Mouse (Mus musculus): ENCODE measurements around the gene 1700011L22Rik. TPM values are rescaled to one million over a fixed set of nuclear protein-coding genes. Genes with fewer than 3 reads are reported as not detected.

Gene 1700011L22Rik
- polyA plus RNA-seq (2016; fragmentation: Nextera tagmentation; extraction: Ambion mirVana): not detected in 2 replicates

DNA sequence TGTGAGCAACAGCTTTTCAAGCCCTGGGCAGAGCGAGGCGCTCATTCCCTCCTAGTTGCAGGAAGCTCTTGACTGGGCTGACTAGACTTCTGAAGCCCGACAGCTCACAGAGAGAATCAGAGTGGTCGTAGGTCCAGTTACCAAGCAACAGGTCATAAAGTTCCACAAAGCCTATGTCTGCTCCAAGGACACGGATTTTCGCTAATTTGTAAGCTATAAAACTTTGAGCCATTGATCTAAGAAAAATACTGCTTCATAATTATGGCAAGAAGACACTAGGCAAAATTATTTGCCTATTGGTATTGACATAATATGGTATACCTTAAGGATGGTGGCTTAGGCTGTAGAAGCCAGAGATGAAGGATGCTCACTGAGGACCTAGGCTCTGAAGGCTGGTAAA, at the start of gene 1700011L22Rik:
TSS of gene 1700011L22Rik (minus strand) at position 101 of the 400 bp plus-strand sequence.
- no peaks in the 10 kb centered on the region for H3K36me3 ChIP-seq (replicated peaks)
- no peak within 1 kb of the TSS for H3K4me3 ChIP-seq
- H3K27ac ChIP-seq (replicated peaks): no peak within 1 kb of the TSS
- no peaks in the 10 kb centered on the region for H3K4me1 ChIP-seq
- DNase-seq (ENCODE audit: low spot score): no peak
- no peaks in the 10 kb centered on the region for H3K9me3 ChIP-seq
- H3K27me3 ChIP-seq (replicated peaks; ENCODE audit: low read depth, poor library complexity, severe bottlenecking): no peaks in the 10 kb centered on the region
- 91% methylated on average over 6 of the region's 6 CpGs for WGBS

DNA sequence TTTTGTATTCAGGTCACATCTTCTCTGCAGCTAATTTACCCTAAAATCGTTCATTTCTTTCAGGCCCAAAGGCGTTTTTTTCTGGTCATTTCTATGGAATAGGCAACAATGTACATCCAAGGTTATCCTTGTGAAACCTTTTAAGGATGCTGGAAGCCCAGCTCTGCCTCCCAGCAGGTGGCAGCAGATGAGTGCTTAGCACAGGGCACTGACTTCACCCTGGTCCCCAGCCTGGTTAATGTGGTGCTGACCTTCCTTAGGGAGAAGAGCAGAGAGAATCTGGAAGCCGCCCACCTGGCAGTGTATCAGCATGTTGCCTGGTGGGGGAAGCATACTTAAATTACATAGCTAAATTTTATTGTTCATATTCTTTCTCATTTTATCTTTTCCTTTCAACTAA, 49.4 kb upstream of the 1700011L22Rik start:
- no peak overlapping the region for H3K4me3 ChIP-seq
- 54% methylated on average over 3 of the region's 3 CpGs for WGBS
- no peaks in the 10 kb centered on the region for H3K27me3 ChIP-seq (replicated peaks; ENCODE audit: low read depth, poor library complexity, severe bottlenecking)
- H3K9me3 ChIP-seq: no peaks in the 10 kb centered on the region
- DNase-seq (ENCODE audit: low spot score): peak; percentile 66
- H3K27ac ChIP-seq (replicated peaks): no peak overlapping the region
- no peaks in the 10 kb centered on the region for H3K36me3 ChIP-seq (replicated peaks)
- peaks cover 23% of the 10 kb centered on the region for H3K4me1 ChIP-seq

DNA sequence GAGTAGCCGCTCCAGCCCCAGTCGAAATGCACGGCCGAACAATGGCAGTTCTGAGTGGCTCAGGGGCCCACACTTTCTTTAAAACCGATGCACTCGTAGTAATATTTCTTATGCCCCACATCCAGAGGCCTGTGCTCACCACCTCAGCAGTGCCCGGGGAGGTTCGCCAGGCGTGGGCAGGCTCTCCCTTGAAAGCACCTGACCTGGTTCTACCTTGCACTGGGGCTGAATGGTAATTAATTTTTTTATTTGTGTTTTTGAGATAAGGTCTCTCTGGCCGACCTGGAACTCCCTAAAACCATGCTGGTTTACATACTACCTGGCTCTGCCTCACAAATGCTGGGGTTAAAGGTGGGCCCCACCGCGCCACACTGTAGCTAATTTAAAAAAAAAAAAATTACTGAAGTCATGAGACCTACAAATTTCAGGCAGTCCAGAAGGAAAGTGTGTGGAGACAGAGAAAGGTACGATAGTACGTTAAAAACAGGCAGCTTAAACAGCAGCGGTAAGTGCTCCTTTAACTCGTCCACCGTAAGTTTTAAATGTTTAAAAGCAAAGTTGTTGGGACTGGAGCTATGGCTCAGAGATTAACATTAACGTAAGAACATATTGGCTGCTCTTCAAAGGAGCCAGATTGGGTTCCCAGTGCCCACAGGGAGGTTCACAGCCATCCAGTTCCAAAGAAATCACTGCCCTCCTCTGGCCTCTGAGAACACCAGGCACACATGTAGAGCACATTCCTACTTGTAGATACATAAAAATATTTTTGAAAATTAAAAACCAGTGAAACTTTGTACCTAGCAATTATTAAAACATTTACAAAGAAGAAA, 47.1 kb upstream of the 1700011L22Rik start:
- WGBS: 16% methylated on average over 18 of the region's 18 CpGs
- Histone ChIP-seq H3K9me3 (no peaks in the 10 kb centered on the region), H3K27me3 (replicated peaks; ENCODE audit: low read depth, poor library complexity, severe bottlenecking) (no peaks in the 10 kb centered on the region), H3K4me3 (peak overlapping the region; percentile 74), H3K36me3 (replicated peaks) (no peaks in the 10 kb centered on the region), H3K4me1 (peaks cover 23% of the 10 kb centered on the region), H3K27ac (replicated peaks) (peak overlapping the region; percentile 98)
- no peak for DNase-seq (ENCODE audit: low spot score)

DNA sequence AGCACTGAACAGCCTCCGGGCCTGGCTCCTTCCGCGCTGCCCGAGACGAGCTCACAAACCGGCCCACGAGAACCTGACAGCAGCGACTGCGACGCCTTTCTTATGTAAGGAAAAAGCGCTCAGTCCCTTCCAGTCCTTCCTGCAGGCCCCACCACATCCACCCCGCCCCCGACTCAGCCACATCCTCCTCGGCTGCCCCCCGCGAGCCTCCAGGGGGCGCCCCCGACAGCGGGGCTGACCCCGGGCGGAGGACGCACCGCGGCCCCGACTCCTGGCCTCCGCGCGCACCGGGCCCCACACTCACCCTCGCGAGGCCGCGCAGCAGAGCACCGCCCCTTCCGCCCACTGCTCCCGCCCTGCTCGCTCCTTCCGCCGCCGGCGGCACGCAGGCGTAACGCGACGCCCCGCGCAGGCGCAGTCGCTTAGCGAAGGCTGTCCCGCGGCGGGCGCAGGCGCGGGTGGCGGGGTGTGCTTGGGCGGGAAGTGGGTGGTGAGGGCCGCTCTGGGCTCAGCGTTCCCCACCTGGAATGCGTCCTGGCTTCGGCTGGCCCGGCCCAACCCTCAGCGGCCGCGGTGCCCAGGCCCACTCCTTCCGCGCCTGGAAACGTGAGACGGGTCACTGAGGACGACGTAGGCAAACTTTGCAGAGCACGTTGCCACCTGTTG, 46.4 kb upstream of the 1700011L22Rik start, which contains the start of gene Mmaa:
TSS of gene Mmaa (minus strand) at position 328 of the 666 bp plus-strand sequence.
- under 1% methylated on average over 74 of the region's 74 CpGs for WGBS

DNA sequence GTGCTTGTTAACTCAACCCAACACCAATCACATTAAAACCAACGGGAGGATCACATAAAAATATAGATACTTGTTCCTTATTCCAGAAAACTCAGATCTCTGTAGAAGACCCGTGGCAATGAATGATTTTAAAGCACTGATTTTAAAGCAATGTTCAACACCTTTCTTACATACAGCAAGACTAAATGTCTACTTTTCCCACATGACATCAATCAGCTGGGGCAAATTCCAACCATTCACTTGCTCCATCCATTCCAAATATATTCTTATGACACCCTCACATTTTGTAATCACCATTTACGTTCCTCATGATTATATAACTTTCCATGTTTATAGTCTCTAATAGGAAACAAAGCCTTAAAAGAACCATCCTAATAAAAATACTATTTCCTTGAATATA, 45.5 kb upstream of the 1700011L22Rik start:
- H3K4me1 ChIP-seq: peaks cover 23% of the 10 kb centered on the region
- no peaks in the 10 kb centered on the region for H3K36me3 ChIP-seq (replicated peaks)
- peak overlapping the region; percentile 74 for H3K4me3 ChIP-seq
- H3K9me3 ChIP-seq: no peaks in the 10 kb centered on the region
- peak overlapping the region; percentile 98 for H3K27ac ChIP-seq (replicated peaks)
- DNase-seq (ENCODE audit: low spot score): no peak
- WGBS: 77% methylated on average over 3 of the region's 3 CpGs
- no peaks in the 10 kb centered on the region for H3K27me3 ChIP-seq (replicated peaks; ENCODE audit: low read depth, poor library complexity, severe bottlenecking)

More for the DNA sequence above, 46.4 kb upstream of the 1700011L22Rik start, which contains the start of gene Mmaa:
- peak; percentile 99 for DNase-seq (ENCODE audit: low spot score)
- no peaks in the 10 kb centered on the region for H3K27me3 ChIP-seq (replicated peaks; ENCODE audit: low read depth, poor library complexity, severe bottlenecking)
- peak within 1 kb of the TSS; percentile 98 for H3K27ac ChIP-seq (replicated peaks)
- H3K36me3 ChIP-seq (replicated peaks): no peaks in the 10 kb centered on the region
- peak within 1 kb of the TSS; percentile 74 for H3K4me3 ChIP-seq
- peaks cover 23% of the 10 kb centered on the region for H3K4me1 ChIP-seq
- no peaks in the 10 kb centered on the region for H3K9me3 ChIP-seq

DNA sequence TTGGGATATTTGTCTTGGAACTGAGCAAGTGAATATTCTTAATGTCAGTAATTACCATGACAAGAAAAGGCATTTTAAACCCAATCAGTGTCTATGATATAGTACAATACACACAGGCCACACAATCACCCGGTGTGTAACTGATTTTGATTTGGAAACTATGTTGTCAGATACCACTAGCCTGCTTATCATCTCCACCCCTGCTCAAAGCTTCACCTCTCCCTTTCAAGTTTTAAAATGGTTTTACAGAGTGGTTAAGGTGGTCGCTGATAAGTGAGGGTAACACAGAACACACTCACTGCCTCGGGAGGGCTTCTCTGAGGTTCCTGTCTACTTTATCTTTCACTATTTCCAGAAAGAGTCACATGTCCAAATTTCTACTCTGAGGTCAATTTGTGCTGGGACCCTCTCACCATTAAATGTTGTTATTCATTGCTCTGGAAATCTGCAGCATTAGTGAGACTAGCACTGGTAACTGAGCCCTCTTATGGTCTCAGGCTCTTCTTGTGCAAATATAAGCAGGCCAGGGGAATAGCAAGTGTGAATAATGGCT, 44.4 kb upstream of the 1700011L22Rik start:
- peaks cover 23% of the 10 kb centered on the region for H3K4me1 ChIP-seq
- no peak for DNase-seq (ENCODE audit: low spot score)
- no peaks in the 10 kb centered on the region for H3K9me3 ChIP-seq
- H3K4me3 ChIP-seq: no peak overlapping the region
- H3K36me3 ChIP-seq (replicated peaks): no peaks in the 10 kb centered on the region
- H3K27ac ChIP-seq (replicated peaks): no peak overlapping the region
- H3K27me3 ChIP-seq (replicated peaks; ENCODE audit: low read depth, poor library complexity, severe bottlenecking): no peaks in the 10 kb centered on the region
- WGBS: 88% methylated on average over 3 of the region's 3 CpGs

DNA sequence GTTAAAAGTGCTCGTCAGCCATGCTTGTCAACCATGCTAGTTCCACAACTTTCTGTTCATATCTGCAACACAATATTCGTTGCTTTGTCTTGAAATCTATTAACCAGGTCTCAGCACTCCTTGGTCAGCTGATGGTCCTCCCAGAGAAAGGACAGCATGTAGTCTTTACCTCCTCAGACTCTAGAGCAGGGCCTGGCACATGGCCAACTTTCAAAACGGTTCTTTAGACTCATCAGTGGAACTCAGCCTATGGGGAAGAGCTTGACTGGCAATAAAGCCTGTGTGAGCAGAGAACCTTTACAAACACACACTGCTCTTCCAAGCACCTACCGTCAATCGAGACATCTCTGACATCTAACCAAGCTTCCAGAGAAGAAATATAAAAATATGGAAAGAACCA, 41.2 kb upstream of the 1700011L22Rik start:
- Histone ChIP-seq H3K9me3 (no peaks in the 10 kb centered on the region), H3K4me3 (no peak overlapping the region), H3K27me3 (replicated peaks; ENCODE audit: low read depth, poor library complexity, severe bottlenecking) (no peaks in the 10 kb centered on the region), H3K36me3 (replicated peaks) (no peaks in the 10 kb centered on the region), H3K4me1 (peaks cover 10% of the 10 kb centered on the region), H3K27ac (replicated peaks) (no peak overlapping the region)
- no peak for DNase-seq (ENCODE audit: low spot score)
- WGBS: 87% methylated on average over 5 of the region's 5 CpGs

DNA sequence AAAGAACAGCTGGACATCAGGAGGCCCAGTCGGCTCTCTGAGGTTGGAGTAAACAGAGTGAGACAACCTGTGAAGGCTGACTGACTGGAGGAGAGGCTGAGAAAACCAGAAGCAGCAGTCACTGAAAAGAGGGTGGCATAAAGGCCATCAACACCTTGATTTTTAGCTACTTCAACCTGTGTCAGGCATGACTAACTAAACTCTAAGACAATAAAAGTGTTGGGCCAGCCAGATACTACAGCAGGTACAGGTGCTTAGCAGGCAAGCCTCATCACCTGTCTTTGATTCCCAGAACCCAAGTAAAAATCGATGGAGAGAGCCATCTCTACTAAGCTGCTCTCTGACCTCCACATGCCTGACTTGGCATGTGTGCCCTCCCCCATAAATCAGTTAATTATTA, 40.3 kb upstream of the 1700011L22Rik start:
- Histone ChIP-seq H3K27ac (replicated peaks) (no peak overlapping the region), H3K27me3 (replicated peaks; ENCODE audit: low read depth, poor library complexity, severe bottlenecking) (no peaks in the 10 kb centered on the region), H3K4me1 (peaks cover 7% of the 10 kb centered on the region), H3K36me3 (replicated peaks) (no peaks in the 10 kb centered on the region), H3K9me3 (no peaks in the 10 kb centered on the region), H3K4me3 (no peak overlapping the region)
- 70% methylated on average over 2 of the region's 2 CpGs for WGBS
- DNase-seq (ENCODE audit: low spot score): no peak

DNA sequence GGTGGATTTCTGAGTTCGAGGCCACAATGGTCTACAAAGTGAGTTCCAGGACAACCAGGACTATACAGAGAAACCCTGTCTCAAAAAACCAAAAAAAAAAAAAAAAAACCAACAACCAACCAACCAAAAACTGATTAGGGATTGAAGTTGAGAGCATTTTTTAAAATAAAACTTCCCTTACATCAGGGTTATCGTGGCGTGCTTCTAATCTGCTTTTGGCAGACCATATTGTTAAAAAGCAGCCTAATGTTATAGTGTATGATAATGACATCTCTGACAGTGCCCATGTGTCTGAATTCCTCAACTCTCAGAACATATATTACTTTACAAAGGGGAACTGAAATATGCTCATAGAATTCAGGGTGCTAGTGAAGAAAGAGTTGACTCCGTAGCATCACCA, 39.9 kb upstream of the 1700011L22Rik start:
- no peaks in the 10 kb centered on the region for H3K9me3 ChIP-seq
- no peak for DNase-seq (ENCODE audit: low spot score)
- no peak overlapping the region for H3K4me3 ChIP-seq
- H3K4me1 ChIP-seq: peaks cover 3% of the 10 kb centered on the region
- 96% methylated on average over 4 of the region's 4 CpGs for WGBS
- no peak overlapping the region for H3K27ac ChIP-seq (replicated peaks)
- no peaks in the 10 kb centered on the region for H3K36me3 ChIP-seq (replicated peaks)
- H3K27me3 ChIP-seq (replicated peaks; ENCODE audit: low read depth, poor library complexity, severe bottlenecking): no peaks in the 10 kb centered on the region

DNA sequence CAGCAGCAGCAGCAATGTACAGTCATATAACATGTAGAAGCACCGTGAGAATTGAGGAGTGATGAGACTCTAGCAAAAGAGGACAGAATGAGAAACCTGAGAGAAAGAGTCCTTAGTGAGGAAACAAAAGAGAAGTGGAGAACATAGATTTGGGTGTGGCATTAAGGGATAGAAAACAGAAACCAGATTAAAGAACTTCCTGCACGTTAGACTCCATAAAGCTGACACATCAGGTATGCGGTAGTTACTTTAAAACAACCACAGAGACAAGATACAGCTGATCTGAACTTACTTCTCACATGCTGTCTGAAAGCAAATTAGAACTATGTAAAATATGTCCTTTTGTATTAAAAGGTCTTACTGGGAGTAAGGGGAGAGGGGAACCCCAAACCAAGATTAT, 38.1 kb upstream of the 1700011L22Rik start:
- Histone ChIP-seq H3K4me3 (no peak overlapping the region), H3K27me3 (replicated peaks; ENCODE audit: low read depth, poor library complexity, severe bottlenecking) (no peaks in the 10 kb centered on the region), H3K36me3 (replicated peaks) (0 out of 2 replicates have a peak, but pooled peaks cover 7% of the 10 kb centered on the region), H3K9me3 (no peaks in the 10 kb centered on the region), H3K27ac (replicated peaks) (no peak overlapping the region), H3K4me1 (no peaks in the 10 kb centered on the region)
- DNase-seq (ENCODE audit: low spot score): no peak
- 91% methylated on average over 3 of the region's 3 CpGs for WGBS

DNA sequence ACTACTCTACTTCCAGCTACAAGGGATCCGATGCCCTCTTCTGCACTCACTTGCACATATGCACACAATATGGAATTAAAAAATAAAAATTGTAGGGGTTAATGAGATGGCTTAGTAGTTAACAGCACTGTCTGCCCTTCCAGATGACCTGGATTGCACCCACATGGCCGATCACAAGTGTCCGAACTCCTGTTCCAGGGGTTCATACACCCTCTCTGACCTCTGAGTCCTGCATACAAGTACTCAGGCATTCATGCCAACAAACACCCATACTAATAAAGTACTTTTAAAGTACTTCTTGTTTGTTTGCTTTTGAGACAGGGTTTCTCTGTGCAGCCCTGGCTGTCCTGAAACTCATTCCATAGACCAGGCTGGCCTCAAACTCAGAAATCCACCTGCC, 36.3 kb upstream of the 1700011L22Rik start:
- no peaks in the 10 kb centered on the region for H3K9me3 ChIP-seq
- WGBS: 90% methylated on average over 3 of the region's 3 CpGs
- no peak for DNase-seq (ENCODE audit: low spot score)
- no peaks in the 10 kb centered on the region for H3K4me1 ChIP-seq
- no peak overlapping the region for H3K4me3 ChIP-seq
- no peaks in the 10 kb centered on the region for H3K27me3 ChIP-seq (replicated peaks; ENCODE audit: low read depth, poor library complexity, severe bottlenecking)
- no peak overlapping the region for H3K27ac ChIP-seq (replicated peaks)
- H3K36me3 ChIP-seq (replicated peaks): peaks cover 16% of the 10 kb centered on the region

DNA sequence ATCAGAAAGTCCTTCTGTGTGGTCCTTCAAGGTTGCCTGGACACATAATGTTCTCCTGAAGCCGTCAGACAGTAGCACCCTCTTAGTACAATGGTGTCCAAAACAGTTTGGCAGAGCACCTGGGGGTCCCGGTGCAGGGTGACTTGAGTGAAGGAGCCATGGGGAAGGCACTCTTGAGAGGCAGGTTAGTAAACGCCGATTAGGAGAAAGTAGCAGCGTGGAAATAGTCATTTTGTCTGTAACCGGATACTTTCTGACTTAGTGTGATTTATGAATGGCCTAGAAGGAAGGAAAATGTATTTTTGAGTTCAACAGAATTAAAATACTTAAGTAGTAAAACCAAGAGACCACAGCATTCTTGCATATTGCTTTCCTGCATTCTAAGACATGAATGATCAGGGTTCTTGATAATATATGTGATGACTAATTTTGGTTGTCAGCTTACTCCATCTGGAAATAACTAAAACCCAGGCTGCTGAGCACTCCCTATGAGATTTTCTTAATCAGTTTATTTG, 33.1 kb upstream of the 1700011L22Rik start:
- no peak overlapping the region for H3K4me3 ChIP-seq
- WGBS: 87% methylated on average over 6 of the region's 6 CpGs
- H3K9me3 ChIP-seq: no peaks in the 10 kb centered on the region
- H3K27ac ChIP-seq (replicated peaks): no peak overlapping the region
- no peak for DNase-seq (ENCODE audit: low spot score)
- H3K36me3 ChIP-seq (replicated peaks): peaks cover 20% of the 10 kb centered on the region
- H3K4me1 ChIP-seq: no peaks in the 10 kb centered on the region
- no peaks in the 10 kb centered on the region for H3K27me3 ChIP-seq (replicated peaks; ENCODE audit: low read depth, poor library complexity, severe bottlenecking)

Measured in embryonic facial prominence, embryonic 10.5 days (tissue).